Mouse (Mus musculus): ENCODE measurements around the gene Adamts12.

Gene Adamts12

DNA sequence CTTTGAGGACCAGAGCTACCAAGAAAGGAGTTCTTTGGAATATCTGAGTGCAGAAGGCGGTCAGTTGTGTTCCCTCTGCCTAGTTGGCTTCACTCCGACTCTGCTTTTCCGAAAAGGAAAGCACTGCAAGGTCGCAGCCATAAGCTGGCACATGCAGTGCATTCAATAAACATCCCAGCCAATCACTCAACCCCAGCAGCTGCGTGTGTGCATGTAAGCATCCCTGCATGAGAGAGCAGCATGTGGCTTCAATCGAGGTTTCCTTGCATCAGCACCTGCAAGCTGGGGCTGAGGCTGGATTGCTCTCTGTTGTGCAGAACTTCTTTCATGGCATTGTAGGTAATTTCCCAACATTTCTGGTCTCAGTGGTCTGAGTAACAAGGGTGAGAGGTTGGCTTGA is 230.4 kb downstream of the Adamts12 start:
- no peak for DNase-seq (ENCODE audit: low read depth)

GRCm38 (mm10) chr15:11297960-11298359 is 233.4 kb downstream of the Adamts12 start:
- no peak for DNase-seq (ENCODE audit: low read depth)

GRCm38 (mm10) chr15:11317077-11317476 is 252.5 kb downstream of the Adamts12 start:
- DNase-seq (ENCODE audit: low read depth) = no peak

DNA sequence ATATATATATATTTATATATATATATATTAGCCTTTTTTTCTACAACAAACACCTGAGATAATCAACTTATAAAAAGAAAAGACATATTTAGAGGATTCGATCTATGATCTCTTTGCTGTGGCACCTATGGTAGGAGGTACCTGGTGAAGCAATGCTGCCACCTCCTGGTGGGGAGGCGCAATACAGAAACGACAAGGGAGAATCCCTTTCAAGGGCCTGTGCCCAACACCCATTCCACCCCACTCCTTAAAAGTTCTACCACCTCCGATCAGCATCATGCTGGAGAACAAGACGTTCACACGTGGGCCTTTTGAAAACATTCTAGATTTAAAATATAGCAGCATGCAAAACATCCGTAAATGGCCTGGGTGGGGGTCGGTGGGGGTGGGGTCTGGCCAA is 255.9 kb downstream of the Adamts12 start:
- peak; percentile 31 for DNase-seq (ENCODE audit: low read depth)

DNA sequence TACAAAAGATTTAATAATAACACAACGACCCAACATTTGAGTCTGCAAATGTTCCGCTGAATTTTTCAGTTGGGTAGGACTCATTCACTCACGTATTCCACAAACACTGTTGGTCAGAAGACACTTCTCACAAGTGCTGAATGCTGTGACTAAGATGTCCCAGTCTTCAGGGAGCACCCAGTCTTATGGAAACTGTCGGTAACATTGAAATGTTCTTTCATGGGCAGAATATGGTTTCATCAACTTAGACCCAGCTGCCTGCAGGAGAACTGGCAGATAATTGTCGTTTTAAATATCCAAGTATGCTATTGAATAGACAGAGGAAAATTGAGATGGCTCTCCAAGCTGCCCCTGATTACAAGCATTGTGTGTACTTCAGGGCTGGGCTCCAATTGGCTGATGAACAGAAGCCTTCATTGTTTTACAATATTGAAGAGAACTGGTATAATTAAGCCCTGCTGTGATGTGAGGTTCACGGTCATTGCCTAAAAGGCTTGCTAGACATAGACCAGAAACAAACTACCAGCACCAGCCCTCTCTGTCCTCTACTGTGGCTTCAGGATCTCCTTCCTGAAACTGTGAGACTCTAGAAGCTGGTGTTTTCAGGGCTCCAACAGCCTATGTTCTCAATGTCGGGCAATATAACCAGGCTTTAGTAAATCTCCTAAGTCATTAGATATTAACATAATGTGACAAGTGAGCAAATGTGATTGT is 275.0 kb downstream of the Adamts12 start:
- DNase-seq (ENCODE audit: low read depth) = no peak

DNA sequence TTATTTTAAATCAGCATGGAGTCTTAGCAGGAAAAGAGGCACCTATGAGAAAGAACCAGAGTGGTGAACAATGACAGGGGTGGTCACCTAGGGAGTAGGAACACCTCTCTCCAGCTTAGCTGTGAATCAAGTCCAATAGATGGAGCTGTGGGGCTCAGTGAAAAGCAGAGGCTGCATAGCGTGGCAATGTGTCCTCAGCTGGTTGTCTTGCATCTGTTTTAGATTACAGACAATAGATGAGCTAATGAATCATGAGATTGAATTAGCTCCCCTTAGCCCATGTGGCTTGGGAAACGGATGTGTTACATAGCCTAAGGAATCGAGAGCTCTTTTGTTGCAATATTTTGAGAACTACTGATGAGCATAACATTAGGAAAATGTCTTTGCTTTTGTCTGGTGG is 291.3 kb downstream of the Adamts12 start:
- DNase-seq (ENCODE audit: low read depth) = no peak

DNA sequence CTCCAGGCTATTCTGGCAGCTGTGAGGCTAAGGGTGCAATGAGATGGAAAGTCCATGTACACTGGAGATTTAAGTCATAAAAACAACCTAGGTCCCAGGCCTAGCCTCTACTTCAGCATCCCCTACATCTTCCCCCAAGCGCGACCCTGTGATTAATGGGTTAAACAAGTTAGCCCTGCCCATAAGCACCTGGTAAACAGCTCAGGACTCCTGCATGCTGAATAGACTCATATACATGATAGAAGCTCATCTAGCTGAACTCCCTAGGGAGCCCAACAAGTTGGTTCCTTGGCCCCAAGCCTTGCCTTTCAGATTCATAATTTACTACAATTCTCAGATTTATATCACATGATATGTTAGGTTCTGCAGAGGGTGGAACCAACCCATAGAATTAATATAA is 292.9 kb downstream of the Adamts12 start:
- DNase-seq (ENCODE audit: low read depth) = no peak

GRCm38 (mm10) chr15:11360888-11361287 is 296.3 kb downstream of the Adamts12 start:
- DNase-seq (ENCODE audit: low read depth) = no peak

DNA sequence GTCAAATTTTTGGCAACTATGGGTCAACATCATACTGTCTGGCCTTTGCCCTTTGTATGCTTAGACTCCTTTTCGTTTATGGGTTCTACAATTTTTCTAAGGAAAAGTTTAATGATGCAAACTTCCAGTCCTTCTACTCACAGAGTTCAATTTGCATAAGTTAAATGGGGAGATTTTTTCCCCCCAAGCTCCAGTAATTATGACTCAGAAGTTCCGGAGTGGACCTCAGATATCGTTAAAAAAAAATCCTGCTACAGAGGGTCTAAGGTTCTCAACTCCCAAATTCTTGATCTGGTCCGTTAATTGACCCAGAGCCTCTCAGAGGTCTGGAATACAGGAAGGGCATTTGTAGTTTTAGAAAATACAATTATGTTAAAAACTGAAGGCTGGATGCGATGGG is 297.2 kb downstream of the Adamts12 start:
- DNase-seq (ENCODE audit: low read depth) = no peak

GRCm38 (mm10) chr15:11364112-11364511 is 299.5 kb downstream of the Adamts12 start:
- DNase-seq (ENCODE audit: low read depth) = no peak

- DNase-seq (ENCODE audit: low read depth) = no peak
These were observed 300.2 kb downstream of the Adamts12 start for GRCm38 (mm10) chr15:11364795-11365194.

- no peak for DNase-seq (ENCODE audit: low read depth)
These were observed 305.0 kb downstream of the Adamts12 start for GRCm38 (mm10) chr15:11369572-11369971.

- DNase-seq (ENCODE audit: low read depth) = no peak
These were observed 306.0 kb downstream of the Adamts12 start for GRCm38 (mm10) chr15:11370477-11371085.

DNA sequence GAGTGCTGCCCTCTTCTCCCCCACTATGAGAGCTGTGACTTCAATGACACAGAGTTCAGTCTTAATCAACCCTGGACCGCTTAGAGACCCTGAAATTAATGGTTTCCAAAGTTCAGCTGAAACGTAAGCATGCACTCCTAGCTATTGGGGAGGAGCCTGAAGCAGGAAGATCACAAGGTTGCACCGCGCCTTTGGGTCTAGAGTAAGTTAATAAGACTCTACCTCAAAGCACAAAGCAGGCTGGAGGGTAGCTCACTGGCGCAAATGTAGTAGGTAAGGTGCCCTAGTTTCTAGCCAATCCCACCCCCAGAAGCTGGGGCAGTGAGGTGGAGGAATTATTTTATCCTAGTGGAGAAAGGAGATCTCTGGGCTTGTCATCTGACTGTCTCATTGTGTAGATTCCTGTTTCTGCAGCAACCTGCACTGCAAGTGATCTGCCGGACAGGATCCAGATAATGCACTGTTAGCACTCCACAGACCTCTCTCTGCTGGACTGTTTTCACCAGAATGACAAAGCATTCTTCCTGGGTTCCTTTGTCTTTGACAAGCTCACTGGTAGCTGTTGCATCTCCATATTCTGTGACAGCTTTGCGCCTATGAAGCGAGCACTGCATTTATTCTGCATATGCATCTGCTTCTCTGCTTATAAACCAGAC is 315.0 kb downstream of the Adamts12 start:
- no peak for DNase-seq (ENCODE audit: low read depth)

- peak; percentile 30 for DNase-seq (ENCODE audit: low read depth)
These were observed 315.5 kb downstream of the Adamts12 start for GRCm38 (mm10) chr15:11380087-11380530.

GRCm38 (mm10) chr15:11380616-11381015 is 316.0 kb downstream of the Adamts12 start:
- DNase-seq (ENCODE audit: low read depth) = no peak

- DNase-seq (ENCODE audit: low read depth) = no peak
These were observed 318.0 kb downstream of the Adamts12 start for GRCm38 (mm10) chr15:11382585-11382984.

- no peak for DNase-seq (ENCODE audit: low read depth)
These were observed 319.2 kb downstream of the Adamts12 start for GRCm38 (mm10) chr15:11383796-11384195.

DNA sequence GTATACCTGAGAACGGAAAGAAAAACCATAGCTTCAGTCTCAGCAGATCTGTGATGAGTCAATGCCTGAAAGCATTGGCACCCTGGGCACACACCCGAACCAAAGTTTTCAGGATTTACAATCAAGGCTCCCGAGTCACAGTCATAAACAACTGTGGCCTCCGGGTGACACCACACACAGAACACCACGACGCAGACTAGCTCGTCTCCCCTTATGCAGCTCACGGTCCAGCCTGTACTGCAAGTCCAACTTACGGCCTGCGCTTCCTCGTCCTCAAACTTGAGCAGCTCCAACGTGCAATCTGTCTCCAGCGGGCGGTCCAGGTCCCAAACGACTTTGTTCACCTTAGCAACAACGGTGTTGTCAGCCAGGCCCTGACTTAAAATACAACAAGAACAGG is 328.3 kb downstream of the Adamts12 start:
- no peak for DNase-seq (ENCODE audit: low read depth)

DNA sequence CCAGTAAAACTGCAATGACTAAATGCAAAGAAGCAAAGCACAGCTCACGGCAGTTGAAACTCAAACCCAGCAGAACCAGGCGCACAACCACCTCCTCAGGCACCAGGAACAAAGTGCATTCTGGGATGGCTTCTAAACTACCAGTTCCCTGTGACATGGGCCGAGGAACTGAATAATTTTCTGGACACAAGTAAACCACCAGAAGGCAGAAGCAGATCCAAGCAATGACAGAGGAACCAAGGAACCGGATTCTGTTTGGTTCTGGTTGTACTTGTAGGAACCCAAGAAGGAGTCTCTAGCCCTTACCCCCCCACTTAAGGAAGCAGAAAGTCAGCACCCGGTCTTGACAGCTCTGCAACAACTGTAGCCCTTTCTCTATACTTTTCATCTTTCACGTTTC is 331.8 kb downstream of the Adamts12 start:
- DNase-seq (ENCODE audit: low read depth) = no peak

Data from c-Kit-positive CD71-negative TER-119-negative erythroid progenitor cells, embryonic 14.5 days (primary cell).